Mouse (Mus musculus) cortical plate, adult 2 months (tissue): ENCODE results near the gene Cdh23.

Experiments
- CTCF ChIP-seq: fragments of 200-500 bp; IDR thresholded peaks from 2 replicates; pipeline ENCODE4 v1.5.1; 2011; ENCODE audit warnings: mild to moderate bottlenecking, control low read depth, low read length; ENCODE audit not compliant: insufficient read depth; ENCODE audit errors: extremely low read depth
- POLR2A ChIP-seq: fragments of 200-500 bp; IDR thresholded peaks from 2 replicates; pipeline ENCODE4 v1.6.1; 2011; ENCODE audit warnings: mild to moderate bottlenecking, low read length, control low read depth; ENCODE audit not compliant: insufficient read depth; ENCODE audit errors: extremely low read depth

GRCm38 (mm10) chr10:60495070-60495469, 201.2 kb downstream of the Cdh23 start:
- TF ChIP-seq POLR2A (no peak), CTCF (no peak)
